Mouse (Mus musculus) gastrocnemius, adult 8-10 months (tissue): Measurements from ENCODE around the gene Prnd. TPM values are rescaled to one million over a fixed set of nuclear protein-coding genes. Genes with fewer than 3 reads are reported as not detected.

ENCODE experiments used
- DNase-seq, 2 experiments: peaks; one replicate each; pipeline ENCODE4 v3.0.0; 2022; ENCODE audit warnings: low spot score in 2 of 2
- total RNA-seq, 4 experiments: library from RNA; stranded (reverse); gene quantifications; 2 replicates each; pipeline ENCODE4 v1.2.4; 2022

Prnd gene
- total RNA-seq, 4 experiments from 2014 or later = 0.10 to 0.40 TPM; not detected in 2

- no peak for DNase-seq
Measured at GRCm38 (mm10) chr2:131980866-131981265, 30.2 kb downstream of the Prnd start.

GRCm38 (mm10) chr2:131982546-131983196 lies 32.0 kb downstream of the Prnd start:
- peak in 1 of 2 experiments; percentile 20 for DNase-seq

- peak in 1 of 2 experiments; percentile 0 for DNase-seq
Measured at GRCm38 (mm10) chr2:131987950-131988349, 37.3 kb downstream of the Prnd start.

DNA sequence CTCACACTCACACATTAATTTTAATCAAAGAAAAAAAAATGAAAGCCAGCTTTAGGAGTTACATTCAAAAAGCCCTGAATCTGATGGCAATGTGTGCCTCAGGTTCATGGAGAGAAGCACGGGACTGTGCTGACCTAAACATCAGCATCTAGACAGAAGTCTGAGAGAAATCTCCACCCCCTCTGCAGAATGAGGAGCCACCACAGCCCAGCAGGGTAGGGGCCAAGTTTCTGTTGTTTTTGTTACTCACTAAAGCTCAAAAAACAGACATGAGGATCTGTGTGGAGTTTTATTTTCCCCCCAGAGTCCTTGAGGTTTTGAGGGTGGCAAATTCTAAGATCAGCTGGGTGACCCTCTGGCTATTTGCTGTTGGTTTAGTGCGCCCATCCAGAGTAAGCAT lies 37.9 kb downstream of the Prnd start:
- DNase-seq = peak in 1 of 2 experiments; percentile 1

- DNase-seq = no peak
Measured at GRCm38 (mm10) chr2:131992487-131992886, 41.8 kb downstream of the Prnd start.

DNA sequence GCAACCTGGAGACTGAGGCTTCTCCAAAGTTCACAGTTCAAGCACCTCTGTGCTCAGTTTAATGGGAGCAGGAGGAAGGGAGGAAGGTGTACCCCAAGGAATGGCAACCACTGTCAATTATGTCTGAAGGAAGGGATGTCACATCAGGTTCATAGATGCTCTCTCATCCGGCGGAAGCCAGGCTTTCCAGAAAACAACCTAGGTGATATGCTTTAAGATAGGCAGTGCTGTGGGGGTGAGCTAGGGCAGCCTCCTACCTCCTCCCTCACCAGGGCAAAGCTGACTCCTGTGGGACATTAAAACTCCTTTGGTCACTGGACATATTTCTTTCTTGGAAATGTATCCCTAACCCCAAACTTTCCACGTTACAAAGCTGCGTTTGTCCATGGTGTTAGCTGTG lies 42.5 kb downstream of the Prnd start:
- no peak for DNase-seq

DNA sequence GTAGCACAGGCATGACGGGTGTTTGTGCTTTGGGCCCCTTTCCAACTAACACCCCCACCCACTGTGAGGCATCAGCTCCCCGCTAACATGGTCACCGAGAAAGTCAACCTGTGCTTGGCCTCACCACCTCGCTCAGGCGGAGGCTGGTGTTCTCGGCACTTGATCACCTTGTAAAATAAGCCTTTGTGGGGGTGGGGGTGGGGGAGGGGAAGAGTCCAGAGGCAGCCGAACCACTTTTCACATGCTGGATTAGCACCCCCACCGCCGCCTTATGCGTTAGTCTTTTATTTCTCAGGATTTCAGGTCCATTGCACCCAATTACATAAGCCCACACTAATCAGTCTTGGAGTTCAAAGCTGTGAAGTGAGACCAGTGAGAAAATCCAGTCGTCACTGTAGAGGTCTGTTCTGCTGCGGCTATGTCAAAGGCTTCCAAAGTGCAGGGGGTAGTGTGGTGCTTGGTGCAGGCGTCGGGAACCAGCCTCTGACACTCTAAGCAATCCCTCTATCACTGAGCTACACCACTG lies 43.0 kb downstream of the Prnd start:
- no peak for DNase-seq

GRCm38 (mm10) chr2:131994971-131995370 lies 44.3 kb downstream of the Prnd start:
- DNase-seq = no peak

DNA sequence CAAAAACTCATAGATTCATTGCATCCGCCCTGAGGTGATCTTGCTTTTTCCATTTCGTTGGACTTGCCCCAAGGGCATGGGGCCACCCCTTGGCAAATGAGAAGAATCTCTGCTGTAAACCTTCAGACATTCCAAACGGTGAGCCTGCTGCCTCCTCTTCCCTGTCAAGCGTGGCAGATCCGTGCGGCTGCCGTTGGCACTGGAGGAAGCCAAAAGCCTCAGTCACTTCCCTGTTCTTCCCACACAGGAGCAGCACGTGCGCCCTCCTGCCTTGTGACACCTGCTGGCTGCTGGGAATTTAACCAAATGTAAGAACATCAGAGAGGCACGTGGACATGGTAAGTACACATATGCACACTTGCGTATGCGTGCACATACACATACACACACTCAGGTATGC lies 45.1 kb downstream of the Prnd start:
- no peak for DNase-seq

DNA sequence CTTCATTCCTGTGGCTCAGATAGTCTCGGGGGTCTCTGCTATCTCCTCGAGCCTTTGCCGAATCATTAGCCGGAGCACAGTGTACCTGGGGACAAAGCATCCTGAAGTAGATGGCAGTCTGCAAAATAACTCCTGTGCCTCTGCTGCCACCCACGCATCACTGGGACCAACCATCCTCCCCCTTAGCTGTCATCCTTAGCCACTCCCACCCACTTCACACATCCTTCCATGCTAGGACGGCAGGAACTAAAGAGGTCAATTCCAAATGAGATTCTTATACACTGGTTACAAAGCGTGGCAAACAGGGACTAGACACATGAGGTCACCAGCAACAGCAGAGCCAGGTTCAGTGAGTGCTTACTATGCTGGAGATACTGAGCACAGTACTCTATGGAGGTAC lies 45.7 kb downstream of the Prnd start:
- no peak for DNase-seq

DNA sequence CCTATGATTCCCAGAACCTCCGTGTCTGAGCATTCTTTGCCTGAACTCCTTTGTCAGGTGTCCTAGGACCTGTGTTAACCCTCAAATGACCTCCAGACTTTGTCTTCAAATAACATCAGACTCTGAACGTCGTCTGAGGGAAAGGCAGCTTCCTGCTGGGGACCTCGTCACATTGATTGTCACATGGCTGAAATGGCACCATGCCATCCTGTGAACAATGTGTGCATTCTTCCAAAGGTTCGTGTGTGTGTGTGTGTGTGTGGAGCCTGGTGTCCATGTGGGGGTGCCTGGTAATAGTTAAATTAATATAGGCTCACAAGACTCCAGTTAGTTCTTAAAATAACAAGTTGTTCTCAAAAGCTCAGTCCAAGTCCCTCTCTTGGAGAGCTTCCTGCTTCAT lies 46.7 kb downstream of the Prnd start:
- DNase-seq = no peak

DNA sequence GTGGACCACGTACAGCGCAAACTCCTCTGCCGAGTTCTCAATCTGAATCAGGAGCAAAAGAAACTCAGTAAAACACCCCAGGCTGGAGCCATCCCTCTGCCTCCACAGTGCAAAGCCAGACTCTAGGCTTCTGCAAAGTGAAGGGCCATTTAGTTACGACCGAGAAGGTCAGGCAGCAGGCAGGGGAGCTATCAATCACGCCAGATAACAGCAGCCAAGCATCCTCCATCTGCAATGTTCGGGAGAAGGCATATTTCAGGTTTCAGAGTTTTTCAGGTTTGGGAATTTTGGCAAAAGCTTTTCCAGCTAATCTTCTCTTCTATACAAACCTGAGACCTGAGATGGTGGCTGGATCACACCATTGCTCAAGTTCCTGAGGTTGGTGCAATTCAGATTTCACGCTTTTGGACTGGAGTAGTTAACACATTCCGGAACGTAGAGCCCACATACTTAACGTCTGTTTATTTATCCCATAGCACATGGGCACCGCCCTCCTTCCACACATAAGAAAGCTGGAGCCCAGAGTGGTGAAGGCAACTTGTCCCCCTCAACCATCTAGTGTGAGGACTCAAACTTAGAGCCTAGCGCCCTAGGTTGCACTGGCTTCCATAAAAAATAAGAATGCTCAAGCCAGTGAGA lies 51.2 kb downstream of the Prnd start:
- DNase-seq = no peak

DNA sequence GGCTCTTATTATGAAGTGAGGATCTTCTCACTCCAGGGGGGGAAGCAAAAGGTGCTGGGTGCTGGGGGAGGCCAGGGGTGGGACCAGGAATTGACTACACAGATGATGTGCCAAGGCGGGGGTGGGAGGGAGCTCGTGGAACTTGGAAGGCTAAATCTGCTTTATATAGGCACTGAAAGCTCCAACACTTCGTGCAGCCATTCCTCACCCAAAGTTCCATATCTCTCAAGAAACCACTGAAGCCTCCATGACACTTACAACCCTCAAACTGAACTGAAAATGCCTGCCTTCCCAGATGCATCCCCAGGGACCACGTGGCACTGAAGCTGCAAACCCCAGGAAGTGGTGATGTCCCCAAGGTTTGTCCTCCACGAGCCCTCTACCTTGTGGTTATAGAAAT lies 53.3 kb downstream of the Prnd start:
- no peak for DNase-seq

- no peak for DNase-seq
Measured at GRCm38 (mm10) chr2:132004495-132005136, 54.0 kb downstream of the Prnd start.

DNA sequence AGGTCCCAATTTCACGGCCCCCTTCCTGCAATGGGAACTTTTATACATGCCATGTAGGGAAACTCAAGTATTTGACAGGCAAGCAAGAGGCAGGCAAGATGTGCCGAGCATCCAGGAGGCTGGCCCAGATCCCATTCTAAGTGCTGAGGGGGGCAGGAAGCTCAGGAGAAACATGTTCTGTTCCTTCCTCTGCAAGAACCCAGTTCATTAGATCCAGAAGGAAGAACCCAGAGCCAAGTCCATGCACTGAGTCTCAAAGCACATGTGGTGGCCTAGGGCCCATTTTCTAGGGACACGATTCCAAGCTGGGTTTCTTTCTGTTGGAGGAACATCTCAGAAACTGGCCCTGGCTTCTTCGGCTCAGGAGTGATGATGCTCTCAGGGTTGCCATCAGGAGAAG lies 54.8 kb downstream of the Prnd start:
- DNase-seq = no peak

Other genes with a start within 250 kb of the Prnd start
- gene Erv3, start 91.1 kb upstream of the Prnd start, total RNA-seq = not detected
- 100 to 1,000 TPM in 2 of 4 experiments, 10 to 100 TPM in 2; 99.4 to 117 (median 102) TPM for gene Prnp, start 40.9 kb upstream of the Prnd start, total RNA-seq
- not detected for gene Prn, start 40.9 kb upstream of the Prnd start, total RNA-seq
- gene Rassf2, start 79.4 kb downstream of the Prnd start, total RNA-seq = 1 to 10 TPM; 1.3 to 4.1 (median 2.4) TPM
- 10 to 100 TPM in 2 of 4 experiments, 1 to 10 TPM in 2; 8.0 to 10.3 (median 9.6) TPM for gene Slc23a2, start 194.2 kb downstream of the Prnd start, total RNA-seq